Mouse (Mus musculus) CH12.LX (cell line): ENCODE measurements around the gene Prdm10.

Experiments
- CHD1 ChIP-seq: IDR thresholded peaks from 2 replicates; pipeline ENCODE4 v1.6.1; 2012; ENCODE audit warnings: low read depth, low read length, improper control_type of control experiment, inconsistent platforms
- CHD2 ChIP-seq: IDR thresholded peaks from 2 replicates; pipeline ENCODE4 v1.6.1; 2011; ENCODE audit warnings: low read length, improper control_type of control experiment
- CTCF ChIP-seq, 2 experiments: IDR thresholded peaks in 1 of 2; conservative IDR thresholded peaks in 1 of 2; 2 replicates each; pipeline ENCODE4 v1.5.1; 2011 to 2012; ENCODE audit warnings: low read depth in 2 of 2, low read length in 2 of 2, improper control_type of control experiment in 1 of 2, inconsistent platforms in 1 of 2, mild to moderate bottlenecking in 1 of 2, moderate library complexity in 1 of 2
- GABPA ChIP-seq: IDR thresholded peaks from 2 replicates; pipeline ENCODE4 v1.6.1; 2012; ENCODE audit warnings: low read depth, low read length, improper control_type of control experiment, inconsistent platforms; ENCODE audit not compliant: insufficient replicate concordance
- POLR2A ChIP-seq: IDR thresholded peaks from 2 replicates; pipeline ENCODE4 v1.6.1; 2011; ENCODE audit warnings: low read depth, mild to moderate bottlenecking, improper control_type of control experiment, low read length
- SIN3A ChIP-seq: IDR thresholded peaks from 2 replicates; pipeline ENCODE4 v1.6.1; 2012; ENCODE audit warnings: low read length, improper control_type of control experiment, inconsistent platforms
- SMC3 ChIP-seq: IDR thresholded peaks from 2 replicates; pipeline ENCODE4 v1.6.1; 2011; ENCODE audit warnings: low read depth, low read length, improper control_type of control experiment
- TCF12 ChIP-seq: IDR thresholded peaks from 2 replicates; pipeline ENCODE4 v1.6.1; 2014; ENCODE audit warnings: low read depth, mild to moderate bottlenecking, inconsistent platforms, low read length, improper control_type of control experiment

GRCm38 (mm10) chr9:31344289-31344831 lies 64.0 kb downstream of the Prdm10 start:
- TF ChIP-seq POLR2A (no peak), SIN3A (no peak), GABPA (no peak), SMC3 (no peak), CTCF (conservative IDR thresholded peaks at IDR 0.05 in 1 of 2, IDR thresholded peaks at IDR 0.05 in 1 of 2; ENCODE audit: low read depth in 2 of 2, low read length in 2 of 2) (no peak), CHD1 (no peak), TCF12 (no peak), CHD2 (no peak)
